Mouse (Mus musculus): Measurements from ENCODE around the gene Specc1. TPM values are rescaled to one million over a fixed set of nuclear protein-coding genes. Genes with fewer than 3 reads are reported as not detected.

The Specc1 gene
- polyA plus RNA-seq, 1 experiment: 79.7 TPM

GRCm38 (mm10) chr11:62040122-62040521 lies 83.6 kb downstream of the Specc1 start:
- Histone ChIP-seq H3K27ac (ENCODE audit: insufficient read depth, low read length) (no peak overlapping the region), H3K4me3 (replicated peaks; ENCODE audit: insufficient read depth, low read depth, low read length) (no peak overlapping the region), H3K27me3 (ENCODE audit: control insufficient read depth, insufficient read depth, low read length) (no peaks in the 10 kb centered on the region), H3K4me1 (ENCODE audit: control insufficient read depth, insufficient read depth, low read length) (no peaks in the 10 kb centered on the region)
- no peak for DNase-seq
- 59% methylated on average over 2 of the region's 2 CpGs for WGBS
- TF ChIP-seq CTCF (IDR thresholded peaks at IDR 0.05; ENCODE audit: borderline replicate concordance, insufficient read depth, low read depth, low read length) (no peak), POLR2A (IDR thresholded peaks at IDR 0.05; ENCODE audit: borderline replicate concordance, insufficient read depth, low read length) (no peak)

GRCm38 (mm10) chr11:62044627-62045026 lies 88.1 kb downstream of the Specc1 start:
- H3K4me3 ChIP-seq (replicated peaks; ENCODE audit: insufficient read depth, low read depth, low read length): no peak overlapping the region
- peaks cover 9% of the 10 kb centered on the region for H3K4me1 ChIP-seq (ENCODE audit: control insufficient read depth, insufficient read depth, low read length)
- no peak overlapping the region for H3K27ac ChIP-seq (ENCODE audit: insufficient read depth, low read length)
- WGBS: 34% methylated on average over 3 of the region's 3 CpGs
- TF ChIP-seq CTCF (IDR thresholded peaks at IDR 0.05; ENCODE audit: borderline replicate concordance, insufficient read depth, low read depth, low read length) (peak; percentile 68; the same call in 1 of the 2 replicates), POLR2A (IDR thresholded peaks at IDR 0.05; ENCODE audit: borderline replicate concordance, insufficient read depth, low read length) (no peak)
- DNase-seq: peak; percentile 50 to 65
- H3K27me3 ChIP-seq (ENCODE audit: control insufficient read depth, insufficient read depth, low read length): no peaks in the 10 kb centered on the region

DNA sequence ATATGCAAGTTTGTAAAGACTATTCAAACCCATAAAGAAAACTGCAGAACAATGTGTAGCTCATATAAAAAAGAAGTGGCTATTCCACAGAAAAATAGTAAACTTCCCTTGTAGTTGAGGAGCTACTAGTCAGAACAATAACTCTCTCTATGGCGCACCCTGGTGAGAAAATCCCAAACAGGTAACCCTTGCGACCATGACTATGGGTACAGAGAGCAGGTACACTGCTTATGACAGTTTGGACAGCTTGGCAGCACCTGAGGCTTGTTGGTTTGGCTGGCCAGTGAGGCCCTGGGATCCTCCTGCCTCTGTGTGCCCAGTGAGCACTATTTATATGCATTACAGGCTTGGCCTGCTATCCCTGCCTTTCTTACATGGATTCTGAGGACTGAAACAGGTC lies 89.4 kb downstream of the Specc1 start:
- WGBS: 47% methylated on average over 2 of the region's 2 CpGs
- DNase-seq: no peak
- H3K4me3 ChIP-seq (replicated peaks; ENCODE audit: insufficient read depth, low read depth, low read length): no peak overlapping the region
- H3K27ac ChIP-seq (ENCODE audit: insufficient read depth, low read length): no peak overlapping the region
- peaks cover 9% of the 10 kb centered on the region for H3K4me1 ChIP-seq (ENCODE audit: control insufficient read depth, insufficient read depth, low read length)
- no peaks in the 10 kb centered on the region for H3K27me3 ChIP-seq (ENCODE audit: control insufficient read depth, insufficient read depth, low read length)
- TF ChIP-seq CTCF (IDR thresholded peaks at IDR 0.05; ENCODE audit: borderline replicate concordance, insufficient read depth, low read depth, low read length): no peak
- TF ChIP-seq POLR2A (IDR thresholded peaks at IDR 0.05; ENCODE audit: borderline replicate concordance, insufficient read depth, low read length): no peak

GRCm38 (mm10) chr11:62047817-62048640 lies 91.5 kb downstream of the Specc1 start:
- H3K4me3 ChIP-seq (replicated peaks; ENCODE audit: insufficient read depth, low read depth, low read length): no peak overlapping the region
- peak overlapping the region; percentile 26; the same call in 1 of the 2 replicates for H3K27ac ChIP-seq (ENCODE audit: insufficient read depth, low read length)
- TF ChIP-seq CTCF (IDR thresholded peaks at IDR 0.05; ENCODE audit: borderline replicate concordance, insufficient read depth, low read depth, low read length) (peak; percentile 84), POLR2A (IDR thresholded peaks at IDR 0.05; ENCODE audit: borderline replicate concordance, insufficient read depth, low read length) (no peak)
- H3K4me1 ChIP-seq (ENCODE audit: control insufficient read depth, insufficient read depth, low read length): peaks cover 9% of the 10 kb centered on the region
- H3K27me3 ChIP-seq (ENCODE audit: control insufficient read depth, insufficient read depth, low read length): no peaks in the 10 kb centered on the region
- DNase-seq: peak; percentile 76 to 77
- 19% methylated on average over 9 of the region's 9 CpGs for WGBS

DNA sequence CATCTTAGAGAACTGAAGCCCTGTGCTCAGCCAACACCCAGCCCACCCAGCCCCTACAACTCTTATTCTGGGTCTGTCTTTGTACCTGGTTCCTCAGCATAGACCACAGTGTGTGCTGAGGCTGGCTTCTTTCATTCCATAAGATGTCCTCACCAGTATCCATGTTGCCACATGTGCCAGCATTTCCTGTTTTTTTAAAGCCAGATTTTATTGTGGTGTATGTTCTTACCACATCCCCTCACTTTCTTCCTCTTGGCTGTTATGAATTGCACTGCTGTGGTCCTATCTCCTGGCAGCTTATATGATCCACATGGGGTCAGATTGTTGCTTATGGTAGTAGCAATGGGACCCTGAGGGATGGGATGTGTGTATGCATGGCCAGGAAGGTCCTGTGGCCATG lies 92.6 kb downstream of the Specc1 start:
- DNase-seq: no peak
- TF ChIP-seq CTCF (IDR thresholded peaks at IDR 0.05; ENCODE audit: borderline replicate concordance, insufficient read depth, low read depth, low read length): no peak
- no peak for TF ChIP-seq POLR2A (IDR thresholded peaks at IDR 0.05; ENCODE audit: borderline replicate concordance, insufficient read depth, low read length)
- Histone ChIP-seq H3K4me3 (replicated peaks; ENCODE audit: insufficient read depth, low read depth, low read length) (no peak overlapping the region), H3K27me3 (ENCODE audit: control insufficient read depth, insufficient read depth, low read length) (no peaks in the 10 kb centered on the region), H3K4me1 (ENCODE audit: control insufficient read depth, insufficient read depth, low read length) (peaks cover 9% of the 10 kb centered on the region), H3K27ac (ENCODE audit: insufficient read depth, low read length) (no peak overlapping the region)

DNA sequence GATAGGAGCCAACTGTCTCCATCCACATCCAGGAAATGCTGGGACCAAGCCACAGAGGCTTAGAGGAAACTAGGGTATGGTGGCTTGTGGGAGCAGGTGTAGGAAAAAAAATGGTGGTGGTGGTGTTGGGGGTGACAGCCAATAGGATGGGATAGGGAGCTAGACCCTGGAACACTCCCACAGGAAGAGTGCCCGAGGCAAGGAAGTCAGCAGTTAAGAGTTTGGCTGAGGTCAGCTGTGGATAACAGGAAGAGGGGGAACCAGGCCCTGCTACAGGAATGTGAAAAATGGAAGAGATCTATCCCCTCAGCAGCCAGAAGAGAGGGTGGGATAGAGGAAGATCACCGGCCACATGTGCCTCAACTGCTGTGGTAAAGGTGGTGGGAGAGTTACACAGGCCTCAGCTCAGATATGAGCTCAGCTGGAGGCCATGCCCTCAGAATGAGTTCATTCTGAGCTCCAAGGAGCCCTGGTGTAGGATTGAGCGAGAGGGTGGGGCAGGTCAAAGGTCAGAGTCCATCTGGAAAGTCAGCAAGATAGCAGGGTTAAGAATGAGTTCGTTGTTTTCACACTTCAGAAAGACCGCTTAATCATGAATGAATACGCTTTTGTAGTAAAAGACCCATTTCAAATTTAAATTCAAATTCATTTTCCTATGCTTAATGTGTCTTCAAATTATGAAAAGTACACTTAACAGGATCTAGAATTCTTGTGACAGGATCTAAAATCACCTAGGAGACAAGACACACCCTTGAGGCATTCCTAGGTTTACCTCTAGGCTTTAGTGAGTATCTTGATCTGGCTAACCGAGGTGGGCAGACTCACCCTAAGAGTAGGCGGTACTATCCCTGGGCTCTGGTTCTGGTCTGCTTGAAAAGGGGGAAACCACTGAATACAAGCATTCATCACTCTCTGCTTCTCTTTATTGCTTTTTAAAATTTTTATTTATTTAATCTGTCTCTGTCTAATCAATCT lies 94.1 kb downstream of the Specc1 start:
- Histone ChIP-seq H3K4me3 (replicated peaks; ENCODE audit: insufficient read depth, low read depth, low read length) (no peak overlapping the region), H3K4me1 (ENCODE audit: control insufficient read depth, insufficient read depth, low read length) (peaks cover 9% of the 10 kb centered on the region), H3K27me3 (ENCODE audit: control insufficient read depth, insufficient read depth, low read length) (no peaks in the 10 kb centered on the region), H3K27ac (ENCODE audit: insufficient read depth, low read length) (no peak overlapping the region)
- TF ChIP-seq POLR2A (IDR thresholded peaks at IDR 0.05; ENCODE audit: borderline replicate concordance, insufficient read depth, low read length) (no peak), CTCF (IDR thresholded peaks at IDR 0.05; ENCODE audit: borderline replicate concordance, insufficient read depth, low read depth, low read length) (no peak)
- no peak for DNase-seq
- WGBS: 72% methylated on average over 8 of the region's 8 CpGs

- Histone ChIP-seq H3K27me3 (ENCODE audit: control insufficient read depth, insufficient read depth, low read length) (no peaks in the 10 kb centered on the region), H3K4me3 (replicated peaks; ENCODE audit: insufficient read depth, low read depth, low read length) (no peak overlapping the region), H3K27ac (ENCODE audit: insufficient read depth, low read length) (no peak overlapping the region), H3K4me1 (ENCODE audit: control insufficient read depth, insufficient read depth, low read length) (peaks cover 9% of the 10 kb centered on the region)
- 82% methylated on average over 4 of the region's 4 CpGs for WGBS
- no peak for DNase-seq
- TF ChIP-seq POLR2A (IDR thresholded peaks at IDR 0.05; ENCODE audit: borderline replicate concordance, insufficient read depth, low read length) (no peak), CTCF (IDR thresholded peaks at IDR 0.05; ENCODE audit: borderline replicate concordance, insufficient read depth, low read depth, low read length) (no peak)
Observed at GRCm38 (mm10) chr11:62051487-62051886, 94.9 kb downstream of the Specc1 start.
